Mouse (Mus musculus): ENCODE data around the gene Cdk6. TPM values are rescaled to one million over a fixed set of nuclear protein-coding genes. Genes with fewer than 3 reads are reported as not detected.

The Cdk6 gene
- polyA plus RNA-seq (2012) = 85.3 and 113 TPM in 2 replicates

- no peak for TF ChIP-seq GATA1 (IDR thresholded peaks at IDR 0.05; ENCODE audit: low read length)
Measured at GRCm38 (mm10) chr5:3341111-3341911, at the start of gene Cdk6. TSS of gene Cdk6 (plus strand) at chr5:3341485.

- no peak for TF ChIP-seq GATA1 (IDR thresholded peaks at IDR 0.05; ENCODE audit: low read length)
Measured at GRCm38 (mm10) chr5:3293666-3294065, 47.6 kb upstream of the Cdk6 start.

- TF ChIP-seq GATA1 (IDR thresholded peaks at IDR 0.05; ENCODE audit: low read length) = no peak
Measured at GRCm38 (mm10) chr5:3300801-3301457, 40.4 kb upstream of the Cdk6 start.

GRCm38 (mm10) chr5:3301535-3301934 lies 39.8 kb upstream of the Cdk6 start:
- TF ChIP-seq GATA1 (IDR thresholded peaks at IDR 0.05; ENCODE audit: low read length) = no peak

- no peak for TF ChIP-seq GATA1 (IDR thresholded peaks at IDR 0.05; ENCODE audit: low read length)
Measured at GRCm38 (mm10) chr5:3303876-3304275, 37.4 kb upstream of the Cdk6 start.

- TF ChIP-seq GATA1 (IDR thresholded peaks at IDR 0.05; ENCODE audit: low read length) = no peak
Measured at GRCm38 (mm10) chr5:3306146-3306545, 35.1 kb upstream of the Cdk6 start.

GRCm38 (mm10) chr5:3309122-3309521 lies 32.2 kb upstream of the Cdk6 start:
- TF ChIP-seq GATA1 (IDR thresholded peaks at IDR 0.05; ENCODE audit: low read length) = no peak

GRCm38 (mm10) chr5:3309587-3309986 lies 31.7 kb upstream of the Cdk6 start:
- no peak for TF ChIP-seq GATA1 (IDR thresholded peaks at IDR 0.05; ENCODE audit: low read length)

GRCm38 (mm10) chr5:3320225-3320624 lies 21.1 kb upstream of the Cdk6 start:
- TF ChIP-seq GATA1 (IDR thresholded peaks at IDR 0.05; ENCODE audit: low read length) = no peak

GRCm38 (mm10) chr5:3322052-3322451 lies 19.2 kb upstream of the Cdk6 start:
- no peak for TF ChIP-seq GATA1 (IDR thresholded peaks at IDR 0.05; ENCODE audit: low read length)

GRCm38 (mm10) chr5:3324116-3324515 lies 17.2 kb upstream of the Cdk6 start:
- no peak for TF ChIP-seq GATA1 (IDR thresholded peaks at IDR 0.05; ENCODE audit: low read length)

- no peak for TF ChIP-seq GATA1 (IDR thresholded peaks at IDR 0.05; ENCODE audit: low read length)
Measured at GRCm38 (mm10) chr5:3329361-3329760, 11.9 kb upstream of the Cdk6 start.

- TF ChIP-seq GATA1 (IDR thresholded peaks at IDR 0.05; ENCODE audit: low read length) = no peak
Measured at GRCm38 (mm10) chr5:3330932-3331331, 10.4 kb upstream of the Cdk6 start.

- no peak for TF ChIP-seq GATA1 (IDR thresholded peaks at IDR 0.05; ENCODE audit: low read length)
Measured at GRCm38 (mm10) chr5:3341931-3342770, 866 bp downstream of the Cdk6 start.

GRCm38 (mm10) chr5:3342771-3343565 lies 1.7 kb downstream of the Cdk6 start:
- TF ChIP-seq GATA1 (IDR thresholded peaks at IDR 0.05; ENCODE audit: low read length) = no peak
